Mouse (Mus musculus): ENCODE results near the gene BC052040. TPM values are rescaled to one million over a fixed set of nuclear protein-coding genes. Genes with fewer than 3 reads are reported as not detected.

Gene BC052040
- total RNA-seq, 2 experiments from 2014 or later: 2.5 to 2.7 TPM

DNA sequence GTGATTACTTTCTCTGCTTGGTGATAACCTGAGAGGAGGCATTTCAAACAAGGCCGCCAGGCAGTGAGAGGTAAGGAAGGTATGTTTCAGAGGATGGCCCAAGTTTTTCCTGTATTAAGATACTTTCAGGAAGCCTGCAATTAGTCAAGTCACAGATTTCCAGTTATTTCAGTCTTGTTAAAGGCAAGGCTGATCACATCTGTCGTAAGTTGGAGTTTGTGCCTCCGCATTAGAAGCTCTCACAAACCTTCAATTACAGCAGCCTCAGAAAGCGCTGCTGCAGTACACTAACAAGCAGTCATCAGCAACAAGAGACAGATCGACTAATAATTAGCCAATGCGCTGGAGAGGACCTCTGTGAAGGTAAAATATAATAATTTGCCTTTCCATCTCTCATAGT, 112.9 kb downstream of the BC052040 start:
- DNase-seq (ENCODE audit: low spot score in 2 of 2): no peak

DNA sequence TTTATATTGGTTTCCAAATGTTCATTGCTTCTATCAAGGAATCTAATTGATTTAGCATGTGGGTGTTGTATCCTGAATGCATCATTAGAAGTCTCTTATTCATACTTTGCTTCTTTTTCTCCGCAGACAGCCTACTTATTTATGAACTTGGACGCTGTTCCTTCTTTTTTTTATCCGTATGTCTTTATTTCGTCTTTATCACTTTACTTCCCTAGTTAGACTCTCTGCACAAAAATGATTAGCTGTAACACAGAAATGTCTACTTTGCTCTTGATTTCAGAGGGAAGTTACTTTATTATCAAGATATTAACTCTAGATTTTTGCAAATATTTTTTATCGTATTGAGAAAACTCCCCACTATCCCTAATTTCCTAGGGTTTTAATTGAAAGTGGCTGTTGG, 117.5 kb downstream of the BC052040 start:
- DNase-seq (ENCODE audit: low spot score in 2 of 2): no peak

DNA sequence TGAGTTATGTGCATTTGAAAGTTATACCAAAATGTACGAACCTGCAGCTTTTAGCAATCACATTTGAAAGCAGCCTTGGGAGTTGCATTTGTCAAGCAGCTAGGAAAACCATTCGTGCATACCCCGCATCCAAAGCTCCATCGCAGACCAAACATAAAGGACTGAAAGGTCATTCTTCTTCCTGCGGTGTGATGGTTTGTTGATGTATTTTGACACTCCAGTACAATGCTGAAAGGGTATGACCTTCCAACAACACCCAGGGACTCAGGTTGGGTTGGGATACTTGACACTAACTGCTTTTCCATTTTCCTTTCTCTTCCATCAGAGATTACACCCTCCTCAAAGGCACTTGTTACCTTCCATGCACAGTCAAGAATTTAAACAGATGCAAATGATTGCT, 121.1 kb downstream of the BC052040 start:
- no peak for DNase-seq (ENCODE audit: low spot score in 2 of 2)

DNA sequence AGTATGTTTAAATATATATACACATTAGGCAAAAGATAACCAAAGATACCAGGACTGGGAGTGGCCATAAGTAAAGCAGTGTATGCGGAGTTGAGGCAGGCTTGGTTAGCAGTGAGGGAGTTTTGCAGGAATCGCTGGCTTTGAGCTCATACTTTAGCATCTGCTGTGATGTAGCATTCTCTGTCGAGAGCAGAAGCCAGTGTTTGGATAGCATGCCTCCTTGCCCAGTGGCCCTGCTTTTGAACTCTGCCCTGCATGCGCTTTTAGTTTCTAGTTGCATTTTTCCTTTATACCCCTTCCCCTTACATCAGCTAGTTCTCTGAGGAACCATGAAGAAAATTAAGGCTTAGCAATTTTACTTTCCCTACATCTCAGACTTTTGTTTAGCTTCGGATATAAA, 136.0 kb downstream of the BC052040 start:
- DNase-seq (ENCODE audit: low spot score in 2 of 2): no peak

- no peak for DNase-seq (ENCODE audit: low spot score in 2 of 2)
Observed at GRCm38 (mm10) chr2:115717980-115718379, 136.5 kb downstream of the BC052040 start.

GRCm38 (mm10) chr2:115723452-115723851, 141.9 kb downstream of the BC052040 start:
- no peak for DNase-seq (ENCODE audit: low spot score in 2 of 2)

GRCm38 (mm10) chr2:115724216-115724615, 142.7 kb downstream of the BC052040 start:
- DNase-seq (ENCODE audit: low spot score in 2 of 2): no peak

GRCm38 (mm10) chr2:115724726-115725125, 143.2 kb downstream of the BC052040 start:
- no peak for DNase-seq (ENCODE audit: low spot score in 2 of 2)

DNA sequence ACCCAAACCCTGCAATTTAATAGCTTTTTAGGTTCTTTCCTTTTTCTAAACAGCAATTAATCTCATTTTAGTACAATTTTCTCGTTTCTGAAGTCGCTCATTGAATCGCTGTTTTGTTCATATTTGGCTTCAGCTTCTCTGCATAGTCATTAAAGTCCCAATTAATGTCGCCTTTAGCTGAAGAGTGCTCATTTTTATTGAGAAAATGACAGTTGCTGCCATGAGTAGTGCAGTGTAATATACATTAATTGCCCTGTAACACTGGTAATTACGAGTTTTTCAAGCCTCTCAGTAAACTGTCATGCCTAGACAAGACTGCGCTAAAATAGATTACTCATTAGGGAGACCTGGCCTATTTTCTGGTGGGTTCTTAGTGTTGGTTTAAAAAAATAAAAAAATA, 144.0 kb downstream of the BC052040 start:
- DNase-seq (ENCODE audit: low spot score in 2 of 2): no peak

DNA sequence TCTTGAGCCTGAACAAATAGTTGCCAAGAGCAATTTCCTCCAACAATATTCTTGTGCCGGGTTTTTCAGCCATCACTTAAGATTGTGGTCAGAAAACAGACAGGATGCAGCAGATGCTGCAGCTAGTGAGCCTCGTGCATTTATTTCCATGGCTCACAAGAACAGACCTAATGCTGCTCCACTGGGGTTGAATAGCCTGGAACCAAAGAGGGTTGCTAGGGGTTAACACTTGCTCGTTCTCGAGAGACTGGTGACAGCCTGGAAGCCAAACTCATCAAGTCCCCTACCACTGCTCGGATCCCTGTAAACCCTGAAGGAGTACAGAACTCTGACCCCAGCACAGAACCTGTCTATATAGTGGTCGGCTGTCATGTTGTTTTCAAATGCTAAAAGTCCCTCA, 144.4 kb downstream of the BC052040 start:
- DNase-seq (ENCODE audit: low spot score in 2 of 2): no peak

DNA sequence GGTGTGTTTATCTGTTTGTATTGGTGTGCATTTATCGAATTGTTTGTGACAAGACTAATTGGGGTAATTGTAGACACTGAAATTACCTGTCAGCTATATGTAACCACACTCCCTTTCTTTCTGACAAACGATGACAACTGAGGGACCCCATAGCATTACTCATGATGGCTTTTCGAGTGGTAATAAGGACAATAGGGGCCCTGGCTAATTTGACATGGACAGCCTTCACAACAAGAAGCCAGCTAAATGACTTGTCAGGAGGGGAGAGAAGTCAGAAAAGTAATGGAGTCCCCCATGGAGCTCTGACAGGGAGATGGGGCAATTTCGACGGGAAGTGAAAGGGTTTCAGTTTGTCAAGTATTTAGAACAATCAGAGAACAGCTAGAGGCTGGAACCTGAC, 145.3 kb downstream of the BC052040 start:
- no peak for DNase-seq (ENCODE audit: low spot score in 2 of 2)

DNA sequence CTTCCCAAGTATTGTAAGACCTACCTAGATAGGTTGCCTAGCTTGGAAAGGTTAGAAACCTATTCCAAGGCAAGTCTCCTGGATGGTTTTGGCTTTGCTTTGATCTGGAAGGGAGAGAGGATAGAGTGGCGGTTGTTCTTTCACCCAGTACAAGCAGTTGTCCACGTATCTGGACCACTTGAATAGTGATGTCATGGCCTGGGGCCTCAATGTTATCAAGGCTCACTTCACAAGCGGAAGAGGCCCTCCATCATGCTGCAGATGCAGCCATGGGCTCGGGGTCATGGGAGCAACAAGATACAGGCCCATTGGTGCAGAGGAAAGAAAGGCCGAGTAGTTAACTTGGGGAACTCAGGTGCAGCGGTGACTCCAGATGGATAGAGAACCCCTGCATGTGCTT, 147.1 kb downstream of the BC052040 start:
- no peak for DNase-seq (ENCODE audit: low spot score in 2 of 2)

DNA sequence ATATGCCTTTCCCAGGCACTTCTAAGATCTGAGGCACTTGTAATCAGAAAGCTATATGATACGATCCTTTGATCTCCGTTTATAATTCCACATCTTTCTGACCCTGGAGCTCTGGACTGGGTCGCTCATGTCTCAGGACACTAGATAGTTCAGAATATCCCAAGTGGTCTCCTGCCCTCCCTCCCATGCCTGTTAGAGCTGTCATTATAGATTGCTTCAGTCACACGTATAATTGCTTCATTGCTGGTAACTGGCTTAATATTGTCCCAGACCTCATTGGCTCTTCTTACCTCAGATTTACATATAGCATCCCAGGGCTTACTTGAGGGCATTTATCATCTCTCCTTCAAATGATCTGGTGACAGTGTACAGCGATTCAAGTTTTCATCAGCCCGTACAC, 149.0 kb downstream of the BC052040 start:
- no peak for DNase-seq (ENCODE audit: low spot score in 2 of 2)

DNA sequence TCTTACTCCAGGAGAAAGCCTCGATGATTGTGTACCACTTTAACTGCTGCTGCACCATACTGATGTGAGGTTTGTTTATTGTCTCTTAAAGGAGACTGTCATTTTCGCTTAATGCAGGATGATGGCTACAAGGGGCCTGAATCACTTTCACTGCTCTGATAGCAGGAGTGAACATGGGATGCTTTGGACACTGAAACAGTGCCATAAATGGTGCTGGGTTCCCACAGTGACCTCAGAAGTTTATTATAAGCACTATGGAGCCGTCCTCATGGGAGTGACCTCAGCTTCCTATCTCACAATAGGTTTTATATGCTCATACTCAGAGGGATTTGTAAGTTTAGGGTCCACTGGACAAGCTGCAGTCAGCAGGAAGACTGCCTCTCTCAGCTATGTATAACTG, 149.7 kb downstream of the BC052040 start:
- no peak for DNase-seq (ENCODE audit: low spot score in 2 of 2)

DNA sequence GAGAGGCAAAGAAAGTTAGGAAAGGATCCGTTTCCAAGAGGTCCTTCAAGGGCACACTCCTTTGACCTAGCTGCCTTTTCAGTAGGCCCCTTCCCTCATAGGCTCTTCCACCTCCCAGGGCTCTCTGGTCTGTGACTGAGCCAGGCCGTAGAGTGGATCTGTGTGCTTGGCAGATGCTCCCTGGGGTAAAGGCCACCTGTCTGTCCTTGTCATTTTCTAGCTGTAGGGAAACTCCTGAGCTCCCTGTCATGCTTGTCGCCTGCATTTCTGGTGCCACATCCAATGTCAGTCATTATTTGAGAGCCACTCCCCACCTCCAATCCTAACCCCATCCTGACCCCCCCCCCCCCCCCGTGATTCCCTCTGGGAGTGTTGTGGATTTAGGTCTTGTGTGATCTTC, 151.1 kb downstream of the BC052040 start:
- DNase-seq (ENCODE audit: low spot score in 2 of 2): no peak

GRCm38 (mm10) chr2:115733017-115733692, 151.6 kb downstream of the BC052040 start:
- DNase-seq (ENCODE audit: low spot score in 2 of 2): no peak

DNA sequence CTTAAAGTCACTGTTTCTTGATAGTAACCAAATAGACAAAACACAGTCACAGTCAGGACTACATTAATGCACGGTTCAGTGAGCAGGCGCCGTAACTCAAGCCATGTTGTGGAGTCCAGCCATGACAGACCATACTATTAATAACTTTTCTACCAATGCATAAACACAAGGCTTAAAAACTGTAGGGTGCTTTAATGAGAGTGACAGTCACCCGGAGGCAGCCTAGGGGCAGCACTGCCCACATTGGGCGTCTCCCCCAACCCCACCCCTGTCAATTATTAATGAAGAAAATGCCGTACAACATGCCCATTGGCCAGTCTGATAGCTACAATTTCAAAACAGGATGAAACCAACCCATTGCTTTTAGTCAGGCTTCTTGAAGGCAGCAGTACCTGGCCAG, 153.3 kb downstream of the BC052040 start:
- no peak for DNase-seq (ENCODE audit: low spot score in 2 of 2)

- no peak for DNase-seq (ENCODE audit: low spot score in 2 of 2)
Observed at GRCm38 (mm10) chr2:115736416-115736815, 154.9 kb downstream of the BC052040 start.

DNA sequence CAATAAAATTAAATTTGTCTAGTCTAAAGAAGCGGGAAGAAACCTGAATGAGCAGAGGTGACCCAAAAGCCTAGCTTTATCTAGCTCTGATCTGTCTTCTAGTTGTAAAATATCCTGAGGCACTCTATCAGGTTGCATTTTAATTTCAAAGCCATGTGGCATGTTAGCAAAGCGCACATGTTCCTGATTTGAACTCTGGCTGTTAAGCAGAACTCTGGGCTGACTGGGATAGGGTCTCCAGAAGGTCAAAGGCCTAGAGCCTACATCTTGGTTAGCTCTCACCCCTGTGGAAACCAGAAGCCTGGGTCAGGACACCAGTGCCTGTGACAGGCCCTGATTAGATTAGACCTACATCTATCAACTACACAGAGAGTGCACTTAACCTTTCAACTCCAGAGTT, 156.4 kb downstream of the BC052040 start:
- DNase-seq (ENCODE audit: low spot score in 2 of 2): no peak

- peak; percentile 49 to 72 for DNase-seq (ENCODE audit: low spot score in 2 of 2)
Observed at GRCm38 (mm10) chr2:115742061-115742460, 160.5 kb downstream of the BC052040 start.

GRCm38 (mm10) chr2:115747639-115748038, 166.1 kb downstream of the BC052040 start:
- DNase-seq (ENCODE audit: low spot score in 2 of 2): no peak

GRCm38 (mm10) chr2:115751177-115751576, 169.7 kb downstream of the BC052040 start:
- DNase-seq (ENCODE audit: low spot score in 2 of 2): no peak

DNA sequence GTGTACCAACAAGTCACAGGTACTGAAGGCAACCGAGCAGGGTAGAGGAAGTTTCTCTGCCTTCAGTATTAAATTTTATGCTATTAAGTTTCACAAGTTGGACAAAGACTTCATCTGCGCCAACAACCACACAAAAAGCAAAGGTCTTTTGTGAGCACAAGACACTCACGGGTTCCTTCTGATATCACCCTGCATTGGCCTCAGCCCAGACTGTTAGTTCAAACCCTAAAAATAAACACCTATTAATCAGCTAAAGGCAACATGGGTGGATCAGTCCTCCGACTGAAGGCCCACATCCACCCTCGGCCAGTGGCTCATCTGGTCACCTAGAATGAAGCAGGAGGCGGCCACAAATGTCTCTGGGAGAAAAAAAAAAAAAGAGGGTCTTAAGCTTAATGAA, 176.2 kb downstream of the BC052040 start:
- no peak for DNase-seq (ENCODE audit: low spot score in 2 of 2)

DNA sequence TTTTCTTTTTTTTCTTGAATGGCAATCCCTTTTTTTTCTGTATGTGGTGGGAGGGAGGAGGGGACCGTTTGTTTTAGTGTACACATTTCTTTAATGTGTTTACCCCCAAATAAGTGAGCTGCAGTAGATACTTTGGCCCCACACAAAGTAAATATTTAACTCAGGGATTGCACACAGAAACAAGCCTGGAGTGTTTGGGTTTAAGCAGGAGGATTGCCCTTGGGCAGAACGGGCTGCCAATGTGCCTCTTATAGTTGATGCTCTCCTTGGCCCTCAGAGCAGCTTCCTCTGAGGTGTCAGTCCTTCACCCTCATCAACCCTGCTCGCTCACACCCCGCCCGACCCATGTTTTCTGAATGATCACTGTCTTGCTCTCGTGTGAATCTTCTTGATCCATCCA, 177.0 kb downstream of the BC052040 start:
- DNase-seq (ENCODE audit: low spot score in 2 of 2): no peak
